Mouse (Mus musculus): ENCODE data around the gene Slc22a1. TPM values are rescaled to one million over a fixed set of nuclear protein-coding genes. Genes with fewer than 3 reads are reported as not detected.
A peak's percentile ranks its signal among the peaks of the same experiment; 100 is the strongest.
"Not testable (repeated sequence)": the region's sequence is repeated elsewhere in the genome, so short reads cannot be mapped to it uniquely, and the experiment has no call there.

The Slc22a1 gene
- polyA plus RNA-seq, 1 experiment from 2014 or later = 6.9 TPM

GRCm38 (mm10) chr17:12678261-12678660 is 2.6 kb upstream of the Slc22a1 start:
- H3K4me3 ChIP-seq (replicated peaks) = no peak overlapping the region
- H3K9me3 ChIP-seq (replicated peaks) = no peaks in the 10 kb centered on the region; the same call in 1 of the 2 replicates
- H3K4me1 ChIP-seq = peaks cover 3% of the 10 kb centered on the region; the same call in 1 of the 2 replicates
- ATAC-seq (replicated peaks; ENCODE audit: low FRiP score) = no peak
- H3K36me3 ChIP-seq = peaks cover 24% of the 10 kb centered on the region
- no peak overlapping the region for H3K27ac ChIP-seq
- no peaks in the 10 kb centered on the region for H3K27me3 ChIP-seq
- H3K9ac ChIP-seq = no peak overlapping the region
- H3K4me2 ChIP-seq = no peak overlapping the region

GRCm38 (mm10) chr17:12677139-12677538 is 1.5 kb upstream of the Slc22a1 start:
- Histone ChIP-seq H3K9ac (no peak overlapping the region), H3K9me3 (replicated peaks) (no peaks in the 10 kb centered on the region; the same call in 1 of the 2 replicates), H3K4me3 (replicated peaks) (no peak overlapping the region), H3K4me2 (no peak overlapping the region), H3K4me1 (peaks cover 3% of the 10 kb centered on the region; the same call in 1 of the 2 replicates), H3K27me3 (no peaks in the 10 kb centered on the region), H3K27ac (0 out of 2 replicates have a peak overlapping the region, but pooled peaks have one; percentile 27), H3K36me3 (peaks cover 15% of the 10 kb centered on the region)
- ATAC-seq (replicated peaks; ENCODE audit: low FRiP score) = no peak

GRCm38 (mm10) chr17:12674980-12675379 is 649 bp downstream of the Slc22a1 start:
- WGBS = 86% methylated on average over 7 of the region's 7 CpGs
- H3K4me1 ChIP-seq; H3K9ac ChIP-seq; ATAC-seq (replicated peaks; ENCODE audit: low FRiP score); H3K4me2 ChIP-seq; H3K9me3 ChIP-seq (replicated peaks); H3K27ac ChIP-seq; H3K4me3 ChIP-seq (replicated peaks); H3K27me3 ChIP-seq; H3K36me3 ChIP-seq: not testable (repeated sequence)

GRCm38 (mm10) chr17:12673871-12674270 is 1.8 kb downstream of the Slc22a1 start:
- 52% methylated on average over 3 of the region's 3 CpGs for WGBS
- no peak overlapping the region for H3K27ac ChIP-seq
- no peak overlapping the region for H3K4me2 ChIP-seq
- no peak overlapping the region for H3K4me3 ChIP-seq (replicated peaks)
- H3K9me3 ChIP-seq (replicated peaks) = no peaks in the 10 kb centered on the region
- no peak for ATAC-seq (replicated peaks; ENCODE audit: low FRiP score)
- no peak overlapping the region for H3K9ac ChIP-seq
- H3K4me1 ChIP-seq = peaks cover 14% of the 10 kb centered on the region
- H3K27me3 ChIP-seq = no peaks in the 10 kb centered on the region
- H3K36me3 ChIP-seq = no peaks in the 10 kb centered on the region

GRCm38 (mm10) chr17:12672285-12672790 is 3.3 kb downstream of the Slc22a1 start:
- no peak overlapping the region for H3K9ac ChIP-seq
- H3K36me3 ChIP-seq = no peaks in the 10 kb centered on the region
- H3K4me3 ChIP-seq (replicated peaks) = no peak overlapping the region
- 76% methylated on average over 7 of the region's 7 CpGs for WGBS
- H3K9me3 ChIP-seq (replicated peaks) = no peaks in the 10 kb centered on the region
- no peak for ATAC-seq (replicated peaks; ENCODE audit: low FRiP score)
- no peak overlapping the region for H3K27ac ChIP-seq
- H3K4me1 ChIP-seq = peaks cover 27% of the 10 kb centered on the region
- H3K27me3 ChIP-seq = no peaks in the 10 kb centered on the region
- no peak overlapping the region for H3K4me2 ChIP-seq

GRCm38 (mm10) chr17:12671029-12671605 is 4.5 kb downstream of the Slc22a1 start:
- H3K9me3 ChIP-seq (replicated peaks) = no peaks in the 10 kb centered on the region
- no peaks in the 10 kb centered on the region for H3K36me3 ChIP-seq
- H3K9ac ChIP-seq = no peak overlapping the region
- no peak overlapping the region for H3K4me2 ChIP-seq
- WGBS = 81% methylated on average over 5 of the region's 5 CpGs
- H3K27me3 ChIP-seq = no peaks in the 10 kb centered on the region
- H3K4me1 ChIP-seq = peaks cover 30% of the 10 kb centered on the region
- ATAC-seq (replicated peaks; ENCODE audit: low FRiP score) = no peak
- peak overlapping the region; percentile 67 for H3K27ac ChIP-seq
- no peak overlapping the region for H3K4me3 ChIP-seq (replicated peaks)

GRCm38 (mm10) chr17:12669363-12669679 is 6.3 kb downstream of the Slc22a1 start:
- Histone ChIP-seq H3K27ac (peak overlapping the region; percentile 84), H3K4me3 (replicated peaks) (no peak overlapping the region), H3K36me3 (no peaks in the 10 kb centered on the region), H3K4me1 (peaks cover 27% of the 10 kb centered on the region), H3K9me3 (replicated peaks) (no peaks in the 10 kb centered on the region), H3K27me3 (no peaks in the 10 kb centered on the region), H3K9ac (no peak overlapping the region), H3K4me2 (no peak overlapping the region)
- peak; percentile 52 for ATAC-seq (replicated peaks; ENCODE audit: low FRiP score)

GRCm38 (mm10) chr17:12668478-12669362 is 6.9 kb downstream of the Slc22a1 start:
- peak; percentile 70 for ATAC-seq (replicated peaks; ENCODE audit: low FRiP score)
- H3K4me2 ChIP-seq = no peak overlapping the region
- peak overlapping the region; percentile 84 for H3K27ac ChIP-seq
- no peaks in the 10 kb centered on the region for H3K36me3 ChIP-seq
- H3K9me3 ChIP-seq (replicated peaks) = no peaks in the 10 kb centered on the region
- H3K4me3 ChIP-seq (replicated peaks) = no peak overlapping the region
- H3K9ac ChIP-seq = no peak overlapping the region
- H3K27me3 ChIP-seq = no peaks in the 10 kb centered on the region
- WGBS = 16% methylated on average over 7 of the region's 7 CpGs
- H3K4me1 ChIP-seq = peaks cover 27% of the 10 kb centered on the region

- 66% methylated on average over 8 of the region's 8 CpGs for WGBS
- Histone ChIP-seq H3K36me3 (no peaks in the 10 kb centered on the region), H3K9me3 (replicated peaks) (no peaks in the 10 kb centered on the region), H3K4me1 (peaks cover 19% of the 10 kb centered on the region), H3K4me2 (no peak overlapping the region), H3K9ac (no peak overlapping the region), H3K27me3 (no peaks in the 10 kb centered on the region), H3K27ac (no peak overlapping the region), H3K4me3 (replicated peaks) (no peak overlapping the region)
- ATAC-seq (replicated peaks; ENCODE audit: low FRiP score) = no peak
Observed at GRCm38 (mm10) chr17:12664156-12664555, 11.5 kb downstream of the Slc22a1 start.

- Histone ChIP-seq H3K27ac (no peak overlapping the region), H3K4me3 (replicated peaks) (no peak overlapping the region), H3K36me3 (no peaks in the 10 kb centered on the region), H3K4me1 (no peaks in the 10 kb centered on the region), H3K9ac (no peak overlapping the region), H3K27me3 (no peaks in the 10 kb centered on the region), H3K9me3 (replicated peaks) (no peaks in the 10 kb centered on the region), H3K4me2 (no peak overlapping the region)
- 66% methylated on average over 13 of the region's 13 CpGs for WGBS
- 0 out of 2 replicates have a peak, but pooled peaks have one; percentile 8 for ATAC-seq (replicated peaks; ENCODE audit: low FRiP score)
Observed at GRCm38 (mm10) chr17:12660572-12661260, 14.9 kb downstream of the Slc22a1 start.

GRCm38 (mm10) chr17:12659233-12659632 is 16.4 kb downstream of the Slc22a1 start:
- Histone ChIP-seq H3K27me3 (no peaks in the 10 kb centered on the region), H3K9ac (no peak overlapping the region), H3K27ac (no peak overlapping the region), H3K9me3 (replicated peaks) (no peaks in the 10 kb centered on the region), H3K36me3 (no peaks in the 10 kb centered on the region), H3K4me1 (no peaks in the 10 kb centered on the region), H3K4me3 (replicated peaks) (no peak overlapping the region), H3K4me2 (no peak overlapping the region)
- WGBS = 91% methylated on average over 10 of the region's 10 CpGs
- ATAC-seq (replicated peaks; ENCODE audit: low FRiP score) = no peak

GRCm38 (mm10) chr17:12658784-12659183 is 16.8 kb downstream of the Slc22a1 start:
- no peaks in the 10 kb centered on the region for H3K36me3 ChIP-seq
- 73% methylated on average over 7 of the region's 7 CpGs for WGBS

More at GRCm38 (mm10) chr17:12658784-12659183, 16.8 kb downstream of the Slc22a1 start:
- Histone ChIP-seq H3K9ac (no peak overlapping the region), H3K27me3 (no peaks in the 10 kb centered on the region), H3K4me3 (replicated peaks) (no peak overlapping the region), H3K4me1 (no peaks in the 10 kb centered on the region), H3K4me2 (no peak overlapping the region), H3K27ac (no peak overlapping the region), H3K9me3 (replicated peaks) (no peaks in the 10 kb centered on the region)
- ATAC-seq (replicated peaks; ENCODE audit: low FRiP score) = no peak

Measured in kidney, embryonic 15.5 days (tissue).